Mouse (Mus musculus): ENCODE measurements around the gene Gm5941. TPM values are rescaled to one million over a fixed set of nuclear protein-coding genes. Genes with fewer than 3 reads are reported as not detected.
"Not testable (repeated sequence)": the region's sequence is repeated elsewhere in the genome, so short reads cannot be mapped to it uniquely, and the experiment has no call there.

Gene Gm5941
- polyA plus RNA-seq (2012; rRNA removed) = not detected in 2 replicates

DNA sequence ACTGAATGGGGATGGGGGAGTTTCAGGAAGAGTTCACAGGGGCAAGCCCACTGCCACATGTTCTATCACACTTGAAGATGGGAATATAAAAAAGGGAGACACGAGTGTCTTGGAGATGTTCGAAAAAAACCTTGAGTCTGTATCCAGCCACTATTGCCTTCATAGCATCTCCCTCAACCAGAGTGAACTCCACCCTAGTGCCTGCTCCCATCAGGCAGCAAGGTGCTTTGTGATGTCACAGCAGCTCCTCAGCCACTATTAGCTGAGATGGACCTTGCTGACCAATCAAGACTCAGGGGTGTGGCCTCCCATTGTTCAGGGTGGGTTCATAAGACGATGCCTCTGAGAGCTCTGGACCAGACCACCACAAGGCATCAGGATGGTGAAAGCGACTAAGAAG is at the start of gene Gm5941:
Gene Gm5941, plus strand, starts transcription at position 301 of the 400 bp plus-strand sequence.
- not testable (repeated sequence) for H3K4me3 ChIP-seq (ENCODE audit: insufficient read depth, low read length); H3K27ac ChIP-seq (ENCODE audit: insufficient read depth, low read length); H3K4me1 ChIP-seq (ENCODE audit: control insufficient read depth, insufficient read depth, low read length)

DNA sequence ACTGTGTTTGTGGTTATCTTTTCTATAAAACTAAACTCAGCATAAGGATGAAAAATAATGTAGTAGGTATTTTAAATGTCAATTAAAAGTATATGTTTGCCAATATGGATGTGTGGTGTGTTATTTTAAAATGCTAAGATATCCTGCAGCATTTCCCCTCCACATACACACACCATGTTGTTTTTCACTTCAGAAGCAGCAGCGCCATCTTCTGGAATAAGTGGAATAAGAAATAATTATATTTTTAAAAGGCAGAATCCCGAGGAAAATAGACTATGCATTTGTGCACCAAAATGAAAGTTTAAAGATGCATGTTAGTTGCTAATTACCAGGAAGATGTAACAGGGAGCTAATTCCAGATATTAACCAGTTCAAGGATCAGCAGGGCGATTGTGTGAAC is 29.3 kb upstream of the Gm5941 start:
- Histone ChIP-seq H3K27ac (ENCODE audit: insufficient read depth, low read length) (no peak overlapping the region), H3K4me3 (ENCODE audit: insufficient read depth, low read length) (no peak overlapping the region), H3K4me1 (ENCODE audit: control insufficient read depth, insufficient read depth, low read length) (no peaks in the 10 kb centered on the region)
- TF ChIP-seq POLR2A (IDR thresholded peaks at IDR 0.05; ENCODE audit: extremely low read depth, insufficient read depth, low read length) (no peak), CTCF (IDR thresholded peaks at IDR 0.05; ENCODE audit: extremely low read depth, insufficient read depth, low read length) (no peak)

GRCm38 (mm10) chrX:92464773-92465172 is 25.0 kb upstream of the Gm5941 start:
- no peak for TF ChIP-seq POLR2A (IDR thresholded peaks at IDR 0.05; ENCODE audit: extremely low read depth, insufficient read depth, low read length)
- no peak for TF ChIP-seq CTCF (IDR thresholded peaks at IDR 0.05; ENCODE audit: extremely low read depth, insufficient read depth, low read length)
- Histone ChIP-seq H3K27ac (ENCODE audit: insufficient read depth, low read length) (no peak overlapping the region), H3K4me3 (ENCODE audit: insufficient read depth, low read length) (no peak overlapping the region), H3K4me1 (ENCODE audit: control insufficient read depth, insufficient read depth, low read length) (no peaks in the 10 kb centered on the region)

DNA sequence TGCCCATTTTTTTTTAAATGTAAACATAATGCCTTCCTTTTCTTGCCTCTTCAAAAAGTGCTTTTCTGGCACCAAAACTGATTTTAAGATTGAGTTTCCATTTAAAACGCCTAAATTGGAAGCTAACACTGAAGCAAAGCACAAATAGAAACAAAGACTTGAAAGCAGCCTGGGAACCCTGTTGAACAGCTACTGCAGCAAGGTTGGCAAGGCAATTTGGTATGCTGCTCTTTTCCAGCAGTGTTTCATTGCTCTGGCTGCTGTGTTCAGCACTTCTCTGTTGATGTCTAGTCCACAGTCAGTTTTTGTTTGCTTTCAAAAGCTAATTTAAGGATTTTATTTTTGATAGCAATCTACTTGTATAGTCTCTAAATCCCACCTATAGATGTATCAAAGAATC is 8.5 kb downstream of the Gm5941 start:
- H3K4me3 ChIP-seq (ENCODE audit: insufficient read depth, low read length) = no peak overlapping the region
- no peaks in the 10 kb centered on the region for H3K4me1 ChIP-seq (ENCODE audit: control insufficient read depth, insufficient read depth, low read length)
- TF ChIP-seq POLR2A (IDR thresholded peaks at IDR 0.05; ENCODE audit: extremely low read depth, insufficient read depth, low read length) = no peak
- no peak for TF ChIP-seq CTCF (IDR thresholded peaks at IDR 0.05; ENCODE audit: extremely low read depth, insufficient read depth, low read length)
- no peak overlapping the region for H3K27ac ChIP-seq (ENCODE audit: insufficient read depth, low read length)

- no peaks in the 10 kb centered on the region for H3K4me1 ChIP-seq (ENCODE audit: control insufficient read depth, insufficient read depth, low read length)
- H3K4me3 ChIP-seq (ENCODE audit: insufficient read depth, low read length) = no peak overlapping the region
- H3K27ac ChIP-seq (ENCODE audit: insufficient read depth, low read length) = no peak overlapping the region
- TF ChIP-seq CTCF (IDR thresholded peaks at IDR 0.05; ENCODE audit: extremely low read depth, insufficient read depth, low read length) (no peak), POLR2A (IDR thresholded peaks at IDR 0.05; ENCODE audit: extremely low read depth, insufficient read depth, low read length) (no peak)
Measured at GRCm38 (mm10) chrX:92527826-92528225, 38.1 kb downstream of the Gm5941 start.

Other genes starting within 250 kb of the Gm5941 start
- not detected in 2 replicates for gene Mageb18, start 109.6 kb downstream of the Gm5941 start, polyA plus RNA-seq (2012; rRNA removed)